Mouse (Mus musculus) large intestine, adult 2 months (tissue): ENCODE data around the gene Eya4. TPM values are rescaled to one million over a fixed set of nuclear protein-coding genes. Genes with fewer than 3 reads are reported as not detected.
A peak's percentile ranks its signal among the peaks of the same experiment; 100 is the strongest.

Experiments used
- DNase-seq: peaks from one replicate; pipeline ENCODE4 v3.0.0-alpha.2; 2012; ENCODE audit warnings: low read depth, low spot score
- WGBS: fragments of 180-500 bp; shearing (Covaris S2); methylation state at CpG from one replicate; pipeline ENCODE4 v1.1.7; 2018; 5-methylcytosine and 5-hydroxymethylcytosine counted together
- polyA plus RNA-seq: library from polyadenylated mRNA; depleted of rRNA; stranded (reverse); fragments of >200 nt; gene quantifications from 2 replicates; pipeline ENCODE4 v1.2.3, GENCODE M21; 2012

Gene Eya4
- polyA plus RNA-seq, 1 experiment, result 0.02 TPM

DNA sequence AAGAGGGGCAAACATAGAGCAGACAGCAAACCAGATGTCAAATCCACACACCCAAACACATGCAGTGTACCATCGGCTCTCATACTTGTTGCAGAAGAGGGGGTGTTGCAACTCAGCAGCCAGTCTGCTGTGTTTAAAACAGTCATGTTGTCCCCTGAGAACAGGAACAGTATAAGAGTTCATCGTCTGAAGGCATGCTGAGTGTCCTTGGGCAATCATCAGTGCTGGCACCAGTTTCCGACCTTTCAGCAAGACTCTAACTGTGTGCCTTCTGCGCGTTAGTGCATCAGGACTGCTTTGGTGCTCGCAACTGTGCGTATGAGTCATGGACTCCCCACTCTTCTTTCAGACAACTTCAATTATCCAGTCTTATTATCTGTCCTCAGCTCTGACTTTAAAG, 179.0 kb downstream of the Eya4 start:
- no peak for DNase-seq
- WGBS, result 88% methylated on average over 7 of the region's 7 CpGs

DNA sequence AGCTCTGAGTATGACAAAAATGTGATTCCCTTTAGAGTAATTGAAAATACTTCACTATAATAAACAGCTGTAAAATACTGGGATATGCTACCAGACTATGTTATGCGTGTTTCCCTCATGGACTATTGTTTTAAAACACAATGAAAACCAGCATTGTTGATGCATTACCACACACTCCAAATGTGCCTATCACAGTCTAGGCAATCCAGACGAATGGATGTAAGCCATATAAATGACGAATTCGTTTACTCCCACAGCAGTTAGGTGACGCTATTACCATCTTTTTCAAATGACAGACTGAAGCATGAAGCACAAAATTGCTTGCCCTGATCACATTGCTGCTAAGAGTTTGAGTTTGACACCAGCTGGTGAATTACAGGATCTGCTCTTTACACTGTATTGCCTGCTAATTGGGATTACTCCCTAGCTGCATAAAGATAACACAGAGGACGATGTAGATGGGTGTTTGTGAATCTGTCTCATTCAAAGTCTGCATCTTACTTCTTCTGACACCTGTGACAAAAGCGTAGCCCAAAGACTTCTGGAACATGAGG, 185.4 kb downstream of the Eya4 start:
- DNase-seq, result no peak
- 63% methylated on average over 7 of the region's 7 CpGs for WGBS

DNA sequence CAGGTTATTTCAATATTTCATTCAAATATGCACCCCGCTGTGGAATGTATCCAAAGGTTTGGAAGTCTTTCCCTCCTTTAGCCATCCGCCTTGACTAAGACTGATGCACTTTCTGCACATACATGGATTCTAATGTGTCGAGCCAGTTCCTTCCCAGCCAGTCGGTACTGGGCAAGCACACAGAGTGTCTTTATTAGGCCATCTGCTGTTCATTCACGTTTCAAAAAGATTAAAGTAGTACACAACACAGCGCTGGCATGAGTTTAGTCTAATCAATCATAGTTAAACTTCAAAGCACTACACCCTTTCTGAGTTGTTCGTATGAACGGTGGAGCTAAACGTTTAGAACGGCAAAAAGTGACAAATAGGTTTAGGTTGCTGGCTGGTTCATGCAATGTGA, 190.7 kb downstream of the Eya4 start:
- no peak for DNase-seq
- 77% methylated on average over 10 of the region's 10 CpGs for WGBS

DNA sequence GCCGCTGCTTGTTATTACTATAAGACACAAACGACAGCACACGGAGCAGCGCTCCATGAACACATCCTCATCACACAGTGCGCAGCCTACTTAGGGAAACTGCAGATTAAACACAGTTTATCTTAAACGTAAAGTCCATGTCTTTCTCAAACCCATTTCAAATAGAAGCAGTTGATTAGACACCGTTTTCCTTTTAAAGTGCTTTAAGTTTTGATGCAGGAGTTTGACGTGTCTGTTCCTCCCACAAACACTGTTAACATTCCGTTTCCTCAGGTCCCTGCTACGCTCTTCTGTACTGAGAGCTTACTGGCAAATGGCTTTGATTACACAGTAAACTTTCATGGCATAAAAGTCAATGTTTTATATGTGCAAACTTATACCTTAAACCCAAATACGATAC, 191.4 kb downstream of the Eya4 start:
- WGBS, result 77% methylated on average over 11 of the region's 11 CpGs
- no peak for DNase-seq

DNA sequence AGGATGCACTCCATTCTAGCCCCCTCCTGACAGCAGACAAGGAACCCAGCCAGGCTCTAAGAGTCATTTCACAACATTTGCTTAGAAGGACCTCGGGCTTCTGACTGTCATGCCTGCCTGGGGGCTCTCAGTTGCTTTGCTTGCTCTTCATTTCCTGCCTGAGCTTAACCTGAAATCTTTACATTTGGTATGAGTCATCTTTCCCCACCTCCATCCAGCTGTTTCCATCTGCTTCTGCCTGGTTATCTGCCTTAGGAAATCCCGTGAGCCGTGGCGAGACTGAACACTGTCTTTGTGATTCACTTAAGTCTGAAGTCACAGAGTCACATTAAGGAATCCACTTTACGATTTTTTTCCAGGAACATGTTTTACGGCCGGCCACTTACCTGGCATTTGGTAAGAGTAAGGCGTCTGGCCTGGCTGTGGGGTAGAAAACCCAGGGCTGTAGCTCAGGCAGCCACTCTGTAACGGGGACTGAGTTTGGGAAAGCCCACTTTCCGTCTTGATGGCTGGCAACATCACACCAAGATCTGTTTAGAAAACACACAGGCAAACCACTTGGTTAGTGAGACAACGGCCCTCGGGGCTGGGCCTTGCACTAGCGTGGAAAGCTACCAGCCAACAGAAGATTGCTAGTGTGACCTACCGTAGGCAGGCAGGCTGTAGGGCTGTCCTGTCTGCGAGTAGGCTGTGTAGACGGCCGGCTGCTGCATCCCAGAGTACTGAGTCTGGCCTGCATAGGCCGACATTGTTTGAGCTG, 193.5 kb downstream of the Eya4 start:
- 53% methylated on average over 18 of the region's 18 CpGs for WGBS
- no peak for DNase-seq

DNA sequence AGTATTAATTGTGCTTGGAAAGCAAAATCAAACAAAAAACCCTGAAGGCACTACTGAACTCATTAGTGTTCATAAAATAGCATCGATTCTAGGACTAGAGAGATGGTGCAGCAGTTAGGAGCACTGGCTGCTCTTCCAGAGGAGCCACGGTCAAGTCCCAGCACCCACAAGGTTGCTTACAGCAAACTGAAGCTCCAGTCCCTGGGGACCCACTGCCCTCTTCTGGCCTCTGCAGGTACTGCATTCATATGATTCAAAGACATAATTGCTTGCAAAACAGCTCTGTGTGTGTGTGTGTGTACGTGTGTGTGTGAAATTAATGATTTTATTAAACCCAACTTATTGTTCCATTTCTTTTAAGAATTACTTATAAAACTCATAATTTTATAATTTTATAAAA, 200.2 kb downstream of the Eya4 start:
- 86% methylated on average over 3 of the region's 3 CpGs for WGBS

DNA sequence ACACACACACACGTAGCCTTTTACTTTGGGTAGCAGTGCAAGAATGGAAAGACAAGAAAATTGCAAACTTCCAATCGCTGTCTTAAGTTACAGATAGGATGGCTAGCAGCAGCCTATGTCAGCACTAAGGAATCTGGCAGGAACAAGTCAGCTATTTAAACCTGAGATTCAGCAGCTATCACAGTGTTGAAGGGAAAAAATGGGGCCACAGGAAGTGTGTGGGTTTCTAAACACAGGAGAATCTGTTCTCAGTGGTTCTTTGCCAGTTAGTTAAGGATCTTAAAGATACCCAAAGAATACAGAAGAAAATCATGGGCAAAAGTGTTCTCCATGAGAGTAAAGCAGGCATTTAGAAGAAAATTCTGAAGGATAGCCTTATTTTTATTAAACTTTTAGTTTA, 206.0 kb downstream of the Eya4 start:
- 81% methylated on average over 2 of the region's 2 CpGs for WGBS
- DNase-seq, result no peak

More for the DNA sequence above, 200.2 kb downstream of the Eya4 start:
- DNase-seq, result no peak

DNA sequence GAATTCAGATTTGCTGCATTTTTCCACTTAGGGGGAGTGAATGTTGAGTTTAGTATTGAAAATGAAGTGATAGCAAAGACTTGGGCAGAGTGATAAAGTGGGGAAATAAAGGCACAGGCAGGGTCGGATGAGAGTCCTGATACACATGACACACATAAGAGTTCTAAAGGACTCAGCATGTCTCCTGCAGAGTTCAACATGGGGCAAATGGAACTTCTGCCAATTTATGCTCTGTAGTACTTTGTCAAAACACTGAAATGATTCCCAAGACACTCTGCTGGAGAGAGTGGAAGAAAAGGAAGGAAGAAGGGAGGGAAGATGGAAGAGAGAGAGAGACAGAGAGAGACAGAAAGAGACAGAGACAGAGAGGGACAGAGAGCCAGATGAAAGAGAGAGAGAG, 222.6 kb downstream of the Eya4 start:
- WGBS, result 71% methylated on average over 1 of the region's 1 CpGs
- no peak for DNase-seq

DNA sequence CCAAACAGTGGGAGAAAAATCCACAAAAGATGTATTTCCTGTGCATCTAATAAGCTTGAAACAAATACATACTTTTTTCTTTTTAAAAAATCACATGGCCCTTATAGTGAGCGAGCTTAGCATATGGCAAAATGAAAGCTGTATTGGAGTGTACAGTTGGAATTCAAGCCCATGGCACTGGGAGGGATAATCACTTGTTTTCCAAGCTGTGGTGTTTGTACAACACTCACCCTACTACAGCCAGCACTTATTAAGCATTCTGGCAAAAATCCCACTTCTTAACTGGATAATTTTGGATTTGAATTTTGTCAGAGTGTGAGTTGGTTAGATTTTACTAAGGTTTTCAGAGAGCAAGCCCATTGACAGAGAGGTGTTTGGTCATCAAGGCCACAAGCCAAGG, 223.4 kb downstream of the Eya4 start:
- no peak for DNase-seq
- 71% methylated on average over 1 of the region's 1 CpGs for WGBS

DNA sequence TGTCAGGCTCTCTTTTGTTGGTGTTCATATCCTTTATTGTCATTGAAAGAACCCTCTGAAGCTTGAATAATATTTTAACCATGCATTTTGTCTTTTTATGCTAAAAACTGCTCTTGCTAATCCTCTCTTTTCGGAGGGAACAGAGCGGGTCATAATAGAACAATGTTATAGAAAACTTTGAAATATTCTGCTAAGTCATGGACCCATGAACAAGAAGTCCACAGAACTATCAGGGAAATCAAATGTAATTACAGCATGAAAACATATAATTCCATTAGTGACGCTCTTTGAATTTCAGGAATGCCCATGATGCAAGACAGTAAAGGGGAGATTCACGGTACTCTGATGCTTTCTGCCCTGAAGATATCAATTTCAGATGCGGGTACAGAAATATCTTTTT, 224.1 kb downstream of the Eya4 start:
- DNase-seq, result no peak
- WGBS, result 91% methylated on average over 5 of the region's 5 CpGs

DNA sequence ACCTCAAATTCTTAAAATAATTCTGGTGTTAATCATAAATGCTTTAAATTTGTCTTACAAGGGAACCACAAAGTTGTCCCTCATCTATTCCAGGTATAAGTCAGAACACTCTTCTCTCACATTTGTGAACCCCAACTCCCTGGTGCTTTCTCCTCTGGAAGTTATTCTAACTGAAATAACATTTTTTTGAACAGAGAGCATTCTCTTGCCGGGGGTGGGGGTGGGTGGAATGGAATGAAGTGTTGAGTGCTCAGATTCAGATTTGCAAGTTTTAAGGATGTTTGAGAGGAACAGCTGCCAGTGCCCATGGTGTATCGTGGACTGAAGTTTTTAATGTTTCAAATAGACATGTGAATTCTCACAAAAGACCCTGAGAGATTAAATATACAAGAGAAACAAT, 230.1 kb downstream of the Eya4 start:
- 57% methylated on average over 2 of the region's 2 CpGs for WGBS
- no peak for DNase-seq

DNA sequence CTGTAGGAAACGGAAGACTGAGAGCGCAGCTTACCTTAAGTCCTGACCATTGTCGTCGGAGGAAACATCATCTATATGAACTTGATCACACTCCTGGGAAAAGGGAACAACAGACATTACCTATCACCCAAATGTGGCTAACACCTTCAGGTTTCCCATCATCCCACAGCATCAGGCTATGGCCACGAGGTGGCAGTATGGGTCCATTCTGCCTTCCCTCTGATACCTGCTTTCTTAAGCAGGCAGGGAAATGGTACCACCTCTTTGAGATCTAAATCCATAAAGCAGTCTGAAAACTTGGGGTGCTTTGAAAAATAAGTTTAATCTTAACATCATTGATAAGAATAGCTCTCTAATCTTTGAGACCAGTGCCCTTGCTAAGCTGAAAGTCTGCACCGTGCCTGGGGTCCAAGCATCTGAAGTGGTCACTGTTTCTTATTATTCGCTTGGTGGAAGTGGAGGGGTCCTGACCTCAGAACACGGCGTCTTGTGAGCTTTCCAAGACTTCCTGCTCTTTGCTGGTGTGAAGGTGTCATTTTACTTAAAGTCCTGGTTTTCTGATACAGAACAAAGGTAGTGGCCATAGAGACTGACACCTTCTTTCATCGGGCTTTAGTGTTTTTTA, 233.7 kb downstream of the Eya4 start:
- WGBS, result 42% methylated on average over 10 of the region's 10 CpGs
- DNase-seq, result peak; percentile 11

DNA sequence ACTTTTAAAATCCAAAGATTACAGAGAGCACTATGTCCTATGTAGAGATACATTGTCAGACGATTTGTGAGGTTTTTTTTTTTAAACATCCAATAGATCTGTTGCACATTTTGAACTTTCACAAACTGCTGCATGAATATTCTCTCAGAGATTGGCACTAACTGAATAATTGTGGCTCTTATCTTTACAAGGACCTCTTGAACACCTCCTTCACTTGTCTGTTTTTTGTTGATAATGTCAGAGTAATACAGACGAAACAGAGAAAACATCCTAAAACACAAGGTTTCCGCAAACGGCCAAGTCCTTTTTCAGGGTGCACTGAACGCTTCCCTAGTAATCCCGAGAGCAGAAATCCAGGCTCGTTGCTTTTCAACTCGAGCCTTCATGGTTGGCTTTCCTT, 234.5 kb downstream of the Eya4 start:
- no peak for DNase-seq
- WGBS, result 75% methylated on average over 8 of the region's 8 CpGs

DNA sequence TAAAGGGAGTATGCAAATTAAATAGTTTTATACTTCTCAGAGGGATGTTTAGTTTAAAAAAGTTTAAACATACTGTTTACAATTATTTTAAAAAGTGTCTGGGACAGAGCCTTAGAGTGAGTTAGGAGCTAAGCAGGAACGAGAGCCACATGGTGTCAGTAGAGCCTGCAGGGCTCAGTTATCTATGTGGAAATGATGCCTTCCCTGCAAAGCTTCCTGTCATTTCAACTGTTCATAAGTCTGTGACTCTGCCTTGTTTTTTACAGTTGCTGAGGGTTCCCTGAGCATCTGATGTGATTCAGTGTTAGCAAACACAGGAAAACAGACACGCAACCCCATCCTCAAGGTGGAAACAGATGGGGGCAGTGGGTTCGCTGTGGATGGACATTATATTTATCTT, 235.3 kb downstream of the Eya4 start:
- 69% methylated on average over 3 of the region's 3 CpGs for WGBS
- DNase-seq, result no peak

DNA sequence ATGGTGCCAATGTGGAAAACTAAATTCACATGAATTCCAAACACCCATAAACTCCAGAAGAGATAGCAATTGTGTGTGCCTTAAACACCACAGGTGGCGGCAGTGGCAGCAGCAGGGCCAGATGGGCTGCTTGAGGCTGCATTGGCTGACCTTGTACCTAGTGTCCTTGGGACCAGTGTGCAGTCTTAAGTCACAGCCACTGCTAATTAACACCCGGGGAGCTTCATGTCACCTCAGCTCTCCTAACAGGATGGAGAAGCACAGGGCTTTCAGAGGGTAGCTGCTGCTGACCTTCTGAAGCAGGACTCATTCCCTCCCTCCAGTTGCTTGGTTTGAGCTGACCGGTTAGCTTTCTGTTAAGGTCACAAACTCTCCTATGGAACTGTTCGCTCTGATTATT, 242.5 kb downstream of the Eya4 start:
- no peak for DNase-seq

DNA sequence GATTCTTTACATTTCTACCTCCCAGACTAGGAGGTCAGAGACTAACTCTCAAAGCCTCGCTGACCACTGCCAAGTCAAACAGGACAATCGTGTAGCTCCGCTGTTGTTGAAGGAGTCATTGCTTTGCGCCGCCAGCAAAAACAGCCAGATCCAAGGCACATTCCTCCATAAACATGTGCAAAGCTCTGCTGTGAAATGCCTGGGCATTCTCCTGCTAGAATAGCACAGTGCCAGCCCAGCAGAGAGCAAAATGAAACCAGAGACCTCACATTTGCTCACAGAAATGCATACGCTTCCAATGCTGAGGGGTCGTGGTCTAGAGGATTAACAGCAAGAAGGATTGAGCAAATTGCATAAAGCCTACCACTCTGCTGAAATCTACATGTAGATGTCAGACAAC, 258.1 kb downstream of the Eya4 start:
- no peak for DNase-seq
- 74% methylated on average over 7 of the region's 7 CpGs for WGBS

More for the DNA sequence above, 242.5 kb downstream of the Eya4 start:
- WGBS, result 49% methylated on average over 4 of the region's 4 CpGs

DNA sequence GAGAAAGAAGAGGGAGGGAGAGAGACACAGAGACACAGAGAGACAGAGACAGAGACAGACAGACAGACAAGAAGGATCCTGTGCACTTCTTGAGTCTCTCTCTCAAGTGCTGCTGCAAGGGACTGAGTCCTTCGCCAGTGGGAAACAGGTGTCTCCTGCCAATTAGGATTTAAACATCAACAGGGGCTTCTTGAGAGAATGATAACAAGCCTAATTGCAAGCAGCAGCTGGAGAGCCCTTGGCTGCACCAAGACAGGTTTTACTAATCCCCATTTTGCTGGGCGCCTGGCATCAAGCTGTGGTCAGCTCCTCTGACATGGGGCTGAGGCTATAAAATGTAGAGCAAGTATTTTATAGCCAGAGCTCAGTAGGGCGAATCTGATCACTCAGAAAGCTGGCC, 259.0 kb downstream of the Eya4 start:
- 58% methylated on average over 3 of the region's 3 CpGs for WGBS
- no peak for DNase-seq

DNA sequence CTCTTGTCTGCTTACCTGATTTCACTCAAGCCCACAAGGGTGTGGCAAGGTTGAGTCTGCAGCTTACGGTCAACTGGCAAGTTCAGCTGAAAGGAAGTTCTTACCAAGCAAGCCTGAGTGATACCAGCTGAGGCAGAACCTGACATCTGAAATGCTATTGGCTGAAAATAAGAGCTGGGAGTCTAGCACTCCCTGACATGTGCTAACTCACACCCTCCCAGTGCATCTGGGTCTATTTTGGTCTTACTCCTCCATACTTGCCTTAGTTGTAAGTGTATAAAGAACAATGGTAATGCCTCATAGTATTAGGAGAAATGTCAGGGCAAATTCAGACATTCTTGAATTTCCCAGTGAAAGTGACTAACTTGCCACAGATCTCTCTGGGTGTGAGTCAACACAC, 260.3 kb downstream of the Eya4 start:
- no peak for DNase-seq
- WGBS, result 46% methylated on average over 1 of the region's 1 CpGs

DNA sequence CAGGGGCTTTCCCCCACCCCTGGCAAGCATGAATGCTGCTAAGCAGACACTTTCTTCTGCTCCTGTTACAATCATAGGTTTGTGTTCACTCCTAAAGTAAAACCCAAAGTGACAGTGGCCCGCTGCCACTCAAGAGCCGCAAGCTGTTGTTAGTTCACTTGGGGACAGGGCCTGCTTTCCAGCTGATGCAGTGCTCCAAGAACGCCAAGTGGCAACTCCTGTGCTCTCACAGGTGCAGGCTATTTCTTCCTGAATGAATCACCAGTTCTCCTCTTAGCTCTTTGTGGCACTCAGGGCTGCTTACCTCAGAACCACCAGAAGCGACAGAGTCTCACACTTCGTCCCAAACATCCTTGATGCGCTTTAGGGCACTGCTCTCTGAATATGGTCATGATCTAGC, 261.3 kb downstream of the Eya4 start:
- whole genome bisulfite sequencing, result 78% methylated on average over 6 of the region's 6 CpGs
- no peak for DNase-seq

DNA sequence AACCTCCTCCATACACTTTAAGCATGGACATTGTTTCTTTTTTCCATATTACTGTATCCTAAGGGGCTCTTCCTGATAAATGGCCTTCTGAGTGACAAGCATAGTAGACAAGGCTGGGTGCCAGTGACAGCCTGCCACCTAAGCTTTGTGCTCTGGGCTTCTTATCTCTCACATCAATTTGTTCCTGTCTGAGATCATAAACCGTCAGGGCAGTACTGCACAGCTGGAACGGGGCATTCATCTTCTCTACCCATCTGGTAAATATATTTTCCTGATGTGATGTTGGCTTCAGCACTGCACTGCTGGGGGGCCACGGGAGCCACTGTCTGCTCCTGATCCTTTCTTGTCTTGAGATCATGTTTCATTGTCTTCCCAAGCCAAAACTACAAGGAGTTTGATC, 261.8 kb downstream of the Eya4 start:
- 16% methylated on average over 3 of the region's 3 CpGs for WGBS
- DNase-seq, result no peak
